Mouse (Mus musculus) liver, postnatal 0 days (tissue): Measurements from ENCODE around the gene Nckap1. TPM values are rescaled to one million over a fixed set of nuclear protein-coding genes. Genes with fewer than 3 reads are reported as not detected.

Source experiments
- ATAC-seq: fragments of 200-750 bp; cut with Nextera tagmentation; 2 replicates; pipeline ENCODE4 v1.8.0; 2017; ENCODE audit warnings: mild to moderate bottlenecking, moderate library complexity
- DNase-seq: peaks from one replicate; pipeline ENCODE4 v3.0.0-alpha.2; 2016
- H3K27ac ChIP-seq: fragments of 300-500 bp; sonication (generic); 2 replicates; pipeline ENCODE4 v1.5.1; 2014; ENCODE audit warnings: antibody characterized with exemption, moderate library complexity, mild to moderate bottlenecking, low read depth
- H3K27me3 ChIP-seq: fragments of 300-500 bp; sonication (generic); 2 replicates; pipeline ENCODE4 v1.6.1; 2014; ENCODE audit warnings: low read length, control low read depth, mixed read lengths; ENCODE audit not compliant: insufficient read depth
- H3K36me3 ChIP-seq: fragments of 300-500 bp; sonication (generic); replicated peaks from 2 replicates; pipeline ENCODE4 v1.6.1; 2014; ENCODE audit warnings: mild to moderate bottlenecking, control low read depth, low read length, moderate library complexity, mixed read lengths; ENCODE audit not compliant: insufficient read depth
- H3K4me1 ChIP-seq: fragments of 300-500 bp; sonication (generic); 2 replicates; pipeline ENCODE4 v1.6.1; 2014; ENCODE audit warnings: antibody characterized with exemption, mild to moderate bottlenecking, control low read depth; ENCODE audit not compliant: insufficient read depth
- H3K4me2 ChIP-seq: fragments of 300-500 bp; sonication (generic); 2 replicates; pipeline ENCODE4 v1.6.1; 2014; ENCODE audit warnings: low read depth, mild to moderate bottlenecking, low read length, moderate library complexity, mixed read lengths
- H3K4me3 ChIP-seq: fragments of 300-500 bp; sonication (generic); 2 replicates; pipeline ENCODE4 v1.5.1; 2014; ENCODE audit warnings: low read depth, low read length
- H3K9ac ChIP-seq: fragments of 300-500 bp; sonication (generic); replicated peaks from 2 replicates; pipeline ENCODE4 v1.6.1; 2014; ENCODE audit warnings: mild to moderate bottlenecking, moderate library complexity
- H3K9me3 ChIP-seq: fragments of 300-500 bp; sonication (generic); 2 replicates; pipeline ENCODE4 v1.6.1; 2016; ENCODE audit warnings: mild to moderate bottlenecking, control low read depth, low read length, mixed read lengths
- CTCF ChIP-seq: sonication (generic); IDR thresholded peaks from 2 replicates; pipeline ENCODE4 v1.5.1; 2016; ENCODE audit warnings: antibody characterized with exemption, low read depth
- EP300 ChIP-seq: IDR thresholded peaks from 2 replicates; pipeline ENCODE4 v1.6.1; 2016; ENCODE audit warnings: antibody characterized with exemption, low read depth, mild to moderate bottlenecking
- WGBS: fragments of 180-500 bp; shearing (Covaris S2); extraction: QIAGEN DNeasy Blood & Tissue Kit; methylation state at CpG from one replicate; pipeline ENCODE4 v1.1.7; 2014; ENCODE audit not compliant: insufficient replicate concordance; 5-methylcytosine and 5-hydroxymethylcytosine counted together
- polyA plus RNA-seq: library from polyadenylated mRNA; unstranded; fragments of >200 nt; fragmentation: Nextera tagmentation; extraction: Ambion mirVana; gene quantifications from 2 replicates; pipeline ENCODE4 v1.2.1, GENCODE M21; 2015

Nckap1 gene
- polyA plus RNA-seq, 1 experiment from 2014 or later = 11.5 TPM

GRCm38 (mm10) chr2:80547901-80548300 lies 33.3 kb downstream of the Nckap1 start:
- DNase-seq = no peak
- Histone ChIP-seq H3K36me3 (peaks cover 18% of the 10 kb centered on the region), H3K4me3 (no peak overlapping the region), H3K4me2 (no peak overlapping the region), H3K9me3 (no peaks in the 10 kb centered on the region), H3K4me1 (no peaks in the 10 kb centered on the region), H3K27ac (no peak overlapping the region), H3K27me3 (no peaks in the 10 kb centered on the region), H3K9ac (no peak overlapping the region)
- WGBS = 97% methylated on average over 1 of the region's 1 CpGs
- no peak for ATAC-seq
- TF ChIP-seq CTCF (no peak), EP300 (no peak)

- TF ChIP-seq EP300 = no peak
- no peak for TF ChIP-seq CTCF
- Histone ChIP-seq H3K9me3 (no peaks in the 10 kb centered on the region), H3K4me3 (no peak overlapping the region), H3K9ac (no peak overlapping the region), H3K36me3 (peaks cover 10% of the 10 kb centered on the region), H3K27me3 (no peaks in the 10 kb centered on the region), H3K27ac (no peak overlapping the region), H3K4me1 (no peaks in the 10 kb centered on the region), H3K4me2 (no peak overlapping the region)
- WGBS = 80% methylated on average over 5 of the region's 5 CpGs
- ATAC-seq (no peak), DNase-seq (no peak)
Observed at GRCm38 (mm10) chr2:80542801-80543200, 38.4 kb downstream of the Nckap1 start.

- Histone ChIP-seq H3K9ac (no peak overlapping the region), H3K9me3 (no peaks in the 10 kb centered on the region), H3K27me3 (no peaks in the 10 kb centered on the region), H3K36me3 (peaks cover 16% of the 10 kb centered on the region), H3K4me3 (no peak overlapping the region), H3K27ac (no peak overlapping the region), H3K4me2 (no peak overlapping the region), H3K4me1 (no peaks in the 10 kb centered on the region)
- ATAC-seq (no peak), DNase-seq (no peak)
- TF ChIP-seq EP300 = no peak
- TF ChIP-seq CTCF = no peak
- 56% methylated on average over 3 of the region's 3 CpGs for WGBS
Observed at GRCm38 (mm10) chr2:80537156-80537555, 44.0 kb downstream of the Nckap1 start.

GRCm38 (mm10) chr2:80536608-80537007 lies 44.6 kb downstream of the Nckap1 start:
- TF ChIP-seq CTCF (no peak), EP300 (no peak)
- no peaks in the 10 kb centered on the region for H3K4me1 ChIP-seq
- DNase-seq (no peak), ATAC-seq (no peak)
- H3K9me3 ChIP-seq = no peaks in the 10 kb centered on the region
- H3K9ac ChIP-seq = no peak overlapping the region
- 42% methylated on average over 2 of the region's 2 CpGs for WGBS
- H3K27me3 ChIP-seq = no peaks in the 10 kb centered on the region
- H3K4me2 ChIP-seq = no peak overlapping the region
- H3K36me3 ChIP-seq = peaks cover 19% of the 10 kb centered on the region; the same call in 1 of the 2 replicates
- H3K4me3 ChIP-seq = no peak overlapping the region
- H3K27ac ChIP-seq = no peak overlapping the region

- no peak overlapping the region for H3K4me2 ChIP-seq
- no peak overlapping the region for H3K9ac ChIP-seq
- no peak for DNase-seq
- no peak overlapping the region for H3K27ac ChIP-seq
- TF ChIP-seq CTCF (no peak), EP300 (no peak)
- H3K36me3 ChIP-seq = peaks cover 32% of the 10 kb centered on the region
- no peaks in the 10 kb centered on the region for H3K4me1 ChIP-seq
- H3K9me3 ChIP-seq = no peaks in the 10 kb centered on the region
- 50% methylated on average over 9 of the region's 9 CpGs for WGBS
- H3K4me3 ChIP-seq = no peak overlapping the region
- no peak for ATAC-seq
- no peaks in the 10 kb centered on the region for H3K27me3 ChIP-seq
Observed at GRCm38 (mm10) chr2:80524275-80524674, 56.9 kb downstream of the Nckap1 start.

GRCm38 (mm10) chr2:80506051-80506802 lies 75.0 kb downstream of the Nckap1 start:
- Histone ChIP-seq H3K4me1 (no peaks in the 10 kb centered on the region), H3K36me3 (peaks cover 15% of the 10 kb centered on the region; the same call in 1 of the 2 replicates), H3K9ac (no peak overlapping the region), H3K27me3 (no peaks in the 10 kb centered on the region), H3K9me3 (no peaks in the 10 kb centered on the region), H3K27ac (no peak overlapping the region), H3K4me3 (no peak overlapping the region), H3K4me2 (no peak overlapping the region)
- TF ChIP-seq EP300 (no peak), CTCF (no peak)
- no peak for ATAC-seq
- WGBS = 81% methylated on average over 7 of the region's 7 CpGs
- no peak for DNase-seq
